Mouse (Mus musculus) ES-CJ7 (cell line): Measurements from ENCODE around the gene Smim11.

ENCODE experiments used
- DNase-seq: peaks from one replicate; pipeline ENCODE4 v3.0.0; 2011; ENCODE audit warnings: low read depth, low spot score

The Smim11 gene

GRCm38 (mm10) chr16:92319353-92320109 is 18.4 kb downstream of the Smim11 start:
- DNase-seq: peak; percentile 87

- DNase-seq: no peak
These were observed 19.3 kb downstream of the Smim11 start for GRCm38 (mm10) chr16:92320361-92320760.

GRCm38 (mm10) chr16:92321341-92321740 is 20.3 kb downstream of the Smim11 start, which contains the start of gene Fam243:
Fam243 (minus strand) TSS chr16:92321441.
- DNase-seq: no peak

- DNase-seq: no peak
These were observed 23.4 kb downstream of the Smim11 start for GRCm38 (mm10) chr16:92324309-92325061.

GRCm38 (mm10) chr16:92325062-92325406 is 23.9 kb downstream of the Smim11 start:
- DNase-seq: no peak

GRCm38 (mm10) chr16:92327911-92328310 is 26.8 kb downstream of the Smim11 start:
- no peak for DNase-seq

GRCm38 (mm10) chr16:92330966-92331365 is 29.9 kb downstream of the Smim11 start:
- DNase-seq: no peak

- DNase-seq: no peak
These were observed 33.5 kb downstream of the Smim11 start for GRCm38 (mm10) chr16:92334600-92334999.

GRCm38 (mm10) chr16:92336280-92336679 is 35.2 kb downstream of the Smim11 start:
- DNase-seq: peak; percentile 89

- peak; percentile 79 for DNase-seq
These were observed 39.8 kb downstream of the Smim11 start for GRCm38 (mm10) chr16:92340612-92341511.

- DNase-seq: no peak
These were observed 44.1 kb downstream of the Smim11 start for GRCm38 (mm10) chr16:92345177-92345576.

- no peak for DNase-seq
These were observed 45.3 kb downstream of the Smim11 start for GRCm38 (mm10) chr16:92346297-92346916.

- peak; percentile 30 for DNase-seq
These were observed 47.9 kb downstream of the Smim11 start for GRCm38 (mm10) chr16:92348941-92349340.

- DNase-seq: no peak
These were observed 52.2 kb downstream of the Smim11 start for GRCm38 (mm10) chr16:92353295-92353694.

GRCm38 (mm10) chr16:92353897-92354296 is 52.8 kb downstream of the Smim11 start:
- no peak for DNase-seq

GRCm38 (mm10) chr16:92355366-92355765 is 54.3 kb downstream of the Smim11 start:
- DNase-seq: no peak

- DNase-seq: no peak
These were observed 54.9 kb downstream of the Smim11 start for GRCm38 (mm10) chr16:92355982-92356381.

- no peak for DNase-seq
These were observed 55.9 kb downstream of the Smim11 start for GRCm38 (mm10) chr16:92357023-92357422.

GRCm38 (mm10) chr16:92357566-92357965 is 56.5 kb downstream of the Smim11 start:
- DNase-seq: no peak

- DNase-seq: no peak
These were observed 57.6 kb downstream of the Smim11 start for GRCm38 (mm10) chr16:92358734-92359133.

GRCm38 (mm10) chr16:92359229-92359628 is 58.1 kb downstream of the Smim11 start, which contains the start of gene Kcne1:
Kcne1 (minus strand) TSS chr16:92359468.
- DNase-seq: no peak
